Mouse (Mus musculus) liver, postnatal 0 days (tissue): ENCODE results near the gene Naa30.

Experiments used
- CTCF ChIP-seq: sonication (generic); IDR thresholded peaks from 2 replicates; pipeline ENCODE4 v1.5.1; 2016; ENCODE audit warnings: antibody characterized with exemption, low read depth
- EP300 ChIP-seq: IDR thresholded peaks from 2 replicates; pipeline ENCODE4 v1.6.1; 2016; ENCODE audit warnings: antibody characterized with exemption, low read depth, mild to moderate bottlenecking

GRCm38 (mm10) chr14:49179736-49180135, 7.7 kb downstream of the Naa30 start:
- TF ChIP-seq CTCF (no peak), EP300 (no peak)
